Mouse (Mus musculus): ENCODE data around the gene Msmb.
"Not testable (repeated sequence)": the region's sequence is repeated elsewhere in the genome, so short reads cannot be mapped to it uniquely, and the experiment has no call there.

The Msmb gene

GRCm38 (mm10) chr14:32146578-32146977, 4.8 kb downstream of the Msmb start:
- DNase-seq: no peak

GRCm38 (mm10) chr14:32150872-32151271, 9.0 kb downstream of the Msmb start:
- no peak for DNase-seq

DNA sequence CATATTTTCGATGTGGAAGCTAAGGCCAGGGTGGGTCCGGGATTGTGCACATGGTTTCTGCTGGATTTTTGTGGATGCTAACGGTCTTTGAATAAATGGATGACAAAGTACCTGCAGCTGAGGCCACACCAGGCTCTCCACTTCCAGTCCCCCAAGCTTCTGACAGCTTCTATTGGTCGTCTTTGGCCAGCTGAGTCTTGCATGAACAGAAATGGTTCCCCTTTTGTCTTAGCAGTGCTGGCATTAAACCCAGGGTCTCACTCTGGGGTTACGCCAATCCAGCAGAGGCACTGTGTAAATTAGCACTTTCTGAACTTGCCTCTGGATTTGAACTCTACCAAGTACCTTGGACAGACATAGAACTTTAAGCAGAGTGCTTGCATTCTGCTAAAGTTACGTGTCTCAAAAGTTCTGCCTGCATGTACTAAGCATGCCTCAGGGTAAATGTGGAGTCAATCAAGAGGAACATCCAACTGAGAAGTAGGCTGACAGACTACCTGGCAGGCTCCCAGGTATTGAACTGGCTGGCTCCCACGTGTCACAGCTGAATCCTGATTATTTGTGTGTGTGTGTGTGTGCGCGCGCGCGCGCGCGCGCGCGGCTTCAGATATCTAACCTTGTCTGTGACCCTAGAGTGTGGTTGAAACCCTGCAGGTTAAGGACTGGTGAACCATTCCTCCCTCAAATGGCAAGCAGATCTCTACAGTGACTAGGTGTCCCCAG, 10.6 kb downstream of the Msmb start:
- no peak for DNase-seq

GRCm38 (mm10) chr14:32153156-32153555, 11.3 kb downstream of the Msmb start:
- DNase-seq: no peak

- DNase-seq: no peak
Measured at GRCm38 (mm10) chr14:32154758-32155157, 12.9 kb downstream of the Msmb start.

DNA sequence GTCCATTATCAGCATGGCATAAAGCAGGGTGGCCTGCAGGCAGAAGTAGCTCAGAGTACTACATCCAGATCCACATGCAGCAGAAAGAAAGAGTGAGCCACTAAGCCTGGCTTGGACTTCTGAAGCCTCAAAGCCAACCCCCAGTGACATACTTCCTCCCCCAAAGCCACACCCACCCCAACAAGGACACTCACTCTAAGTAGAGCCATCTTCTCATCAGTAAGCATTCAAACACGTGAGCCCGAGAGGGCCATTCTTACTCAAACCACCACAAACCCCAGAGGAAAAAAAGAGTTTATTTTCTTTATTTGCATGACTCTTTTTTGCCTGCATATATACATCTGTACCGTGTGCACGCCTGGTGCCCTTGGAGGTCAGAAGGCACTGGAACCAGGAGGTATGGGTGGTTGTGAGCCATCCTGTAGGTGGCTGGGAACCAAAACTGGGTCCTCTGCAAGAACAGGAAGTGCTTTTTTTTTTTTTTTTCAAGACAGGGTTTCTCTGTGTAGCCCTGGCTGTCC, 17.4 kb downstream of the Msmb start:
- DNase-seq: peak; percentile 13

GRCm38 (mm10) chr14:32159690-32160246, 17.9 kb downstream of the Msmb start, which contains the start of gene Ncoa4:
Ncoa4 (plus strand) TSS chr14:32159865.
- DNase-seq: peak; percentile 99

DNA sequence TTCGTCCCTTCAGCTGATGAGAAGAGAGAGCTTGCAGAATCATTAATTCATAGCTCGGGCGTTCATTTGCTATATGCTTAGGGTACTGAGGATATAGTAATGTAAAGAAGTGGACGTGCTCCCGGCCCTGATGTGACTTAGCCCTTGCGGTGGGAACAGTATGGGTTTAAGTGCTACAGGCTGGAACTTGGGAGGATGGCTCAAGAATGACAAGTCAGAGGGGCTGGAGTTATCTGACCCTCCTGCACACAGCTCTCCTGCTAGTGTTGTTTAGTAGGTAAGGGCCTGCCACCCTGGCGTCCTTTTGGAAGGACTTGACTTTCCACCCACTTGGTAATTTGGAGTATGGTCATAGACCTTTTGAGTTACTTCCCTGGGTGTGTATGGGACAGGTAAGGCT, 18.7 kb downstream of the Msmb start:
- DNase-seq: no peak

- no peak for DNase-seq
Measured at GRCm38 (mm10) chr14:32161090-32161885, 19.5 kb downstream of the Msmb start.

GRCm38 (mm10) chr14:32162231-32162630, 20.4 kb downstream of the Msmb start:
- no peak for DNase-seq

- no peak for DNase-seq
Measured at GRCm38 (mm10) chr14:32163203-32163888, 21.5 kb downstream of the Msmb start.

- no peak for DNase-seq
Measured at GRCm38 (mm10) chr14:32164173-32165051, 22.6 kb downstream of the Msmb start.

DNA sequence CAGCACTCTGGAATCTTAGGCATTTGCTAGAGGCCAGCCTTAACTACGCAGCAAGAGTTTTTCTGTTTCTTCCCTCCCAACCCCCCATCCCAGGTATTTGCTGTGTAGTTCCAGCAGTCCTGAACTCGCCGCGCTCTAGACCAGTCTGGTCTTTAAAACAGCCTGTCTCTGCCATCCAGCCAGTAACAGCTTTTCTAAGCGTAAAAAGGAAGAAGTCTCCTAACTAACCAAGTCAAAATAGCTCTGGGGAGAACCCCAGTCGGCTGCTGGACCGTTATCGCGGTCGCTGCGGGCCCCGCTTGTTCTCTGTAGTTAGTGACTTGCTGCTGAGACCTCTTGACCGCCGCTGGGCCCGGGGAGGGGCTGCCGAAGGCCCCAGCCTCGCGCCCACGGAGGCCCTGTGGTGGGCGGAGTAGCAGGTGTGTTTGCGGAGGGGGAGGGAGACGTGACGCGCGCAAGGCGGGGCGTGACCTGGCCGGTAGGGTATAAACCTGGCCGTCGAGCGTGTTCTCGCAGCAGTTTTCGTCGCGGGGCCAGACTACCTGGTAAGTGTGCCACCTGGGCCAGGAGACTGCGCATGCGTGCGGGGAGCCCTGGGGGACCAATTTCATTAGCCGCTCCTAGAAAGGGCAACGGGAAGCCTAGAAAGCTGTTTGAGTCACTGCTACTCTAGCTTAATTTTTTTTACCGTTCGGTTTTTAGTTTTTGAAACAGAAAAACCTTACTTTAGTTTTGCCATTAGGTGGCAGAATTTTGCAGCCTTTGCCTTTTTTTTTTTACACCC, 23.6 kb downstream of the Msmb start:
- DNase-seq: peak; percentile 90

DNA sequence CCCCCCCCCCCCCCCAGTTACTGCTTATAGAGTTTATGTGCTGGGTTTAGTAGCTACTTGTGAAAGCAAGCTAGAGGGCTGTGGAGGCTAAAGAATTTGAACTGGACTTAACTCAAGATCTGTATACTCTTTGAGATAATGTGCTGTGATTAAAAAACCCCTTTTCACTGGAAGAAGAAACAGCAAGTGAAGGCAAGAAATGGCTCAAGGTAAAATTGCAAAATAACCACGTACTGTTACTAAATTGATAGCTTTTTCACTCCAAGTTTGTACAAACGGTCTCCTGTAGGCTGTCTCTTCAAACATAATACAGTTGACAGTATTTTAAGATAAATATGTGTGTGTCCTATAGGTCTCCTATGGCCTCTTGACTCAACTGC, 24.2 kb downstream of the Msmb start:
- no peak for DNase-seq

DNA sequence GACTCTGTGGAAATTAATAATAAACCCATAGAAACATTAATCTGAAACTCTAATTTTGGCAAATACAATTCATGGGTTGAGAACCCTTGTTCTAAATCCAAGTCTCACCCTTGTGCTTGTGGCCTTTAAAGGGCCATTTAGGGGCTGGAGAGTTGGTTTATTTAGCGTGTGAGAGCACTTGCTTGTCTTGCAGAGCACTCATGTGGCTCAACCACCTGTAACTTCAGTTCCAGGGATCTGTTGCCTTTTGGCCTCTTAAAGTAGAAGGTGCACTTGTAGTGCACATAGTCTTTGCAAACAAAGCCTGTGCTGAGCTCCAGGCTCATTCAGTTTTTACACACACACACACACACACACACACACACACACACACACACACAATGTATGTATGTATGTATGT, 25.0 kb downstream of the Msmb start:
- DNase-seq: no peak

- DNase-seq: no peak
Measured at GRCm38 (mm10) chr14:32167326-32167725, 25.5 kb downstream of the Msmb start.

GRCm38 (mm10) chr14:32168653-32169231, 26.9 kb downstream of the Msmb start:
- no peak for DNase-seq

GRCm38 (mm10) chr14:32170137-32170536, 28.3 kb downstream of the Msmb start:
- DNase-seq: no peak

DNA sequence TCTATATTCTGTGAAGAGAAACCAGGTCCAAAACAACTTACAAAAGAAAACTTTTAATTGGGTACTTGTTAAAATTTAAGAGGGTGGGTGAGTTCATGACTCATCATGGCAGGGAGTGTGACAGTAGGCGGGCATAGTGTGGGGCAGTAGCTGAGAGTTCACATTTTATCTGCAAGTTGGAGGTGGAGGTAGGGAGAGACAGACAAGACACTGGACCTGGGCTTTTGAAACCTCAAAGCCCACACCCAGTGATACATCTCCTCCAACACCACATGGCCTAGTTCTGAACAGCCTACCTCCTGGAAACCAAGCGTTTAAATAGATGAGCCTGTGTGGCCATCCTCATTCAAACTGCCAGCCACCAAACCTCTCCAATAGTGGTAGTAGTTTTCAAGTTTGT, 33.5 kb downstream of the Msmb start:
- no peak for DNase-seq

GRCm38 (mm10) chr14:32176590-32176989, 34.8 kb downstream of the Msmb start:
- DNase-seq: not testable (repeated sequence)
